Mouse (Mus musculus): ENCODE results near the gene 5730522E02Rik. TPM values are rescaled to one million over a fixed set of nuclear protein-coding genes. Genes with fewer than 3 reads are reported as not detected.

The 5730522E02Rik gene
- total RNA-seq, 2 experiments from 2014 or later: 0.72 to 1.1 TPM

DNA sequence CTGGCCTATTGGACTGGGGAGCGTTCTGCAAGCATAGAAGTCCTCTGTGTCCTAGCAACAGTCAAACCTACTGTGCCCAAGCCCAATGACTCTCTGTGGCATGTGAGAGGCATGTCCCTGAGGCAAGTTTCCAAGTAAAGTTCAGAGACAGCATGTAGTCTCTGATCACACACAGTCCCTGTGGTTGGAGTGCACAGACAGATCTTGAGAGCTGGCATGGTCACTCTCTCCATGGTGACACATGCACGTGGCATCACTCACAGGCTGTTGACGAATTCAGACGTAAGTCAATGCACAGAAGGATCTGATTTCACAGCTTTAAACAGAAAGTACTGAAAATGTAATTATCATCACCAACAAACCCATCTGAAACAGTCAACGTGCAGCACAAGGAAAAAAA lies 210.8 kb downstream of the 5730522E02Rik start:
- DNase-seq: no peak

DNA sequence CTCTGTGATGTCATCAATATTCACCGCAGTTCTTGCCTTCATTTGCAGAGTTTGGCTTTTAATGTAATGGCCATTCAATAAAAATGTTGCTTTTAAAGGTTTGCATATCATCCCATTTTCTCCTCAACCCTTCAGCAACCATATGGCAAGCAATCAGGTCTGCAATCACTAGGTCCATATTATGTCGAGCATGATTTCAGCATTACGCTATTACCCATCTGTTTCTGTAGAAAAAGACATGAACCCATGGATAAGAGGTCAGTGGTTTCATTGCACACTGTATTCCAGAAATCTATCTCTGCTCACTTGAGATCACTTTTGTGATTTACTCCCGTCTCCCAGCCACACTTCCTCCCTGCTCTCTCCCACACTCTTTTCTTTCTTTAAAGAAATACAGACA lies 213.1 kb downstream of the 5730522E02Rik start:
- DNase-seq: no peak

DNA sequence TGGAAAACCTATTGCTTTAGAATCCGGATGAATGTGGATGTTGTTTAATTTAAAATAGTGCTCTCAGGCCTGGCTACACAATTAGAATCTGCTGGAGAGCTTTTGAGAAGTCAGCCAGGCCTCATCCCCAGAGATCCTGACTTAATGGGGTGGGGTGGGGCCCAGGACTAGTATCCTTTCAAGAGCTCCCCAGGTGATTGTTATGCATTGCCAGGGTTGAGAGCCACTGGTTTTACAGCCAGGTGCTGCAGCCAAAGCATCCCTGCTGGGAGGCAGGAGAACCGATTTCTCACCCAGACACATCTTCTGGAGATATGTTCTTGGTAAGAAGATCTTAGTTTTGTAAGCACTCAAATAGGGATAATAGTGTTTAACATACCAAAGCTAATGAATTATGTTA lies 216.4 kb downstream of the 5730522E02Rik start:
- DNase-seq: no peak

DNA sequence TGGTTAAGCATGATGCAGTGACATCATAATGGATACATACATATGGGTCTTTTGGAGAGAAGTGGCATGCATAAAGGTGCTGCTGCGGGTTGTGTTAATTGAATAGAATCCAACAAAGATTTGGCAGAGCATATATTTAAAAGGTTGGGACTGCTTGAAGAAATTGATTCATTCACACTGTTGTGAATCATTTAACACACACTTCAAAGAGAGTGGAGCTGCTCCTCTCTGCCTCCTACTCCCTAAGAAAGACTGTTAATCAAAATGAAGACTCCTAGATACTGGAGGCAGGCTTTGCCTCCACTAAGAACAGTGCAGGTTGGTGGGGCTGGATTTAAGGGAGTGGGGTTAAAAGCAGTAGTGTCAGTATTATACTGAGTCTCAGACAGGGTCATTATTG lies 218.3 kb downstream of the 5730522E02Rik start:
- no peak for DNase-seq

DNA sequence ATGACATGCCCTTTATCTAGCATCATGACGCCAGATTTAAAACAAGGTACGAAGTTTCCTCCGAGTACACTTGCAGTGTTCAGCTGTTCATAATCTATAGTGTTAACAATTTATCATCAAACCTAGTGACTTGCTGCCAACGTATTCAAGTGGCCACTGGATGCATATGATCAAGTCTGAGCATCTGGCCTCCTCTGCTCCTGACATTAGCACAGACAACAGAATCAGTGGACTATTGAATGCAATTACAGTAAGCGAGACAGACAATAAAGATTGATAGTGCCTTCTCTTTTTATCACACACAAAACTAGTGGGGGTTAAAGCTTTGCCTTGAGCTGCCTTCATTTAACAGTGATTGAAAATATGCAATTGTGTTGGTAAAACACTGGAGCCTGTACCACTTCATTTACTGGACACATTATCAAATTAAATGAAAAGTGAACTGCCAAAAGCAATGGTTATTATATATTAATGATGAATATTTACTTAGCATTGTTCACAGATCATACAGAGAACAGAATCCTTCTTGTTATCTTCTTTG lies 231.8 kb downstream of the 5730522E02Rik start:
- DNase-seq: no peak

DNA sequence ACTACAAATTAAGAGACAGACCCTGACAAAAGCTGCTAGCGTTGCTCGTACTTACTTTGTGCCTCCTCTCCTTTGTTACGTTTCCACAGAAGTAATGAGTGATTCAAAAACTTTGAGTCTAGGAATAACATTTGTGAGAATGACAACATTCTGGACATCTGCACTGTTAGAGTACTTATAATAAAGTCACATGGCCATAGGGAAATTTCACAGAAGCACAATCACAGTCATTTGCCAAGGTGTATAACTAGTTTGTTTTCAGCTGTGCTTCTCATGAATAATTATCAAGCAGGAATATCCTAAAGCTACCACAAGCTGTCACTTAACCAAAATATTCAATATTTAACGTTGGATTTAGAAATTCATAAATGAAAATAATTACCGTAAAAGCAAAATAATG lies 269.1 kb downstream of the 5730522E02Rik start:
- no peak for DNase-seq

DNA sequence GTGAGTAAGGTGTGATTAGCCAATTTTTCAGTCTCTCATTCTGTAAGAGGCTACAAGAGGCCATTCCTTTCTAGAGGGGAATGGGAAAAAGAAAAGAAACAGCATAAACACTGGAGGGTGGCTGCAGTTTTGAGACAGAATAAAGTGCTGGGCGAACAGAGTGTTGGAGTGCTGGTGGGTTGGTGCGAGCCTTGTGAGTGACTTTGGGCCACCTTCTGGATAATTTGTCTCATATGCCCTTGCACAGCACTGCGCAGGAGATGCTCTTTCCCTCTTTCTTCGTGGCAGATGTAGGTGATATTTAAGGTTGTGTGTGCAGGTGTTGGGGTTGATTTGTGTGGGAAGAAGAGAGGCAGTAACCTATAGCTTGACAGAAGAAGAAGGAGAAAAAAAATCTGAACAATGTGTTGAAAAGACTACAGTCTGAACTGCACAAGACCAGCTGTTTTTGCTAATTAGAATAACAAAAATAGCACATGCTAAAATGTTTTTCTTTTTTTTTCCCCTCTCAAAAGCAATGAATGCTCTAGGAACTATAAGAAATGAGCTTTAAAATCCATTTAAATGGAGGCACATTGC lies 269.8 kb downstream of the 5730522E02Rik start:
- no peak for DNase-seq

DNA sequence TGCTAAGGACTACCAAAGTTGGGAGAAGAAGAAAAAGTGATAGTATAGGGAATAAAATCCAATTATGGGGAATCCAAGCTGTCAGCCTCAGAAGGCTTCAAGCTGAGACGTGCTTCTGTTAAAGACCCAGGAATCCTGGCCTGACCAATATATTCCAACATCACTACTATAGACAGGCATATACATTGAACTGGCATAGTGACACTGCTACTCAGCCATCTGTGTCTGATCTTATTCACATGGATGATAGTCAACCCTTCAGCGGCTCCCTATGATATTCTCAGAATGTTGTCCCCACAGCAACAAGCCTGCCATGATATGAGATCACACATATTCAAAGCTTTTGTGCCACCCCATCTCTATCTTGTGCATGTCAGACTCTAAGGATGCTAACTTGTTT lies 284.3 kb downstream of the 5730522E02Rik start:
- no peak for DNase-seq

DNA sequence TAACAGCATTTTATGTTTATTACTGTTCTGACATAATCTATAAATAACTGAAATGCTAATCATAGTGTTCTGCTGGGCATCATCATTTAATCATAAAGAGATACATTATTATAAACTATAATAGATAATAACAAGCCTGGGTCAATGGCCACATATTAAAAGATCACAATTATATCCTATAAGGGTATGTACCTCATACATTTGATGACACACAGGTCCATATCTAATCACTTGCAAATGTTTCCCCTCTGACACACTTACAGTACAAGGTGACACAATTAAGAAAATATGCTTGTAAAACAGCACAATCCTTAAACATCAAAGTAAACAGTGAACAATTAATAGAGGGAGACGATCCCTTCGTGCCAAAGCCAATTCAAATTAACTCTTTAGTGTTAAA lies 308.2 kb downstream of the 5730522E02Rik start:
- DNase-seq: no peak

DNA sequence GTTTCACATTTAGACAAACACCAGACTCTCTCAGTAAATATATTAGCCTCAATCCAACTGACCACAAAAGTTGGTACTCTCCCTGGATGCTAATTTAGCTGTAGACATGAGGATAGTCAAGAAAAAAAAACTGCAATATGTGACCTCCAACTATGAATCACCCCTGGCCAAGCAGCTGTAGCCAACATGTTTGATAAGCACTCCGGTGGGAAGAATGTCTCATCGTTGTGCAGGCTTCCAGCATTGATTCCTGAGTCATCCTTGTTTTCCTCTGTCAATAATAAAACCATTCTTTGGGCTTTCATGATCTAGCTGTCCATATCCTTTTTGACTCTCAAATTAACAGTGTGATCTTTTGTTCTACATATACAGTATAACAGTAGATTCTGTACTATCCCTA lies 308.9 kb downstream of the 5730522E02Rik start:
- no peak for DNase-seq

DNA sequence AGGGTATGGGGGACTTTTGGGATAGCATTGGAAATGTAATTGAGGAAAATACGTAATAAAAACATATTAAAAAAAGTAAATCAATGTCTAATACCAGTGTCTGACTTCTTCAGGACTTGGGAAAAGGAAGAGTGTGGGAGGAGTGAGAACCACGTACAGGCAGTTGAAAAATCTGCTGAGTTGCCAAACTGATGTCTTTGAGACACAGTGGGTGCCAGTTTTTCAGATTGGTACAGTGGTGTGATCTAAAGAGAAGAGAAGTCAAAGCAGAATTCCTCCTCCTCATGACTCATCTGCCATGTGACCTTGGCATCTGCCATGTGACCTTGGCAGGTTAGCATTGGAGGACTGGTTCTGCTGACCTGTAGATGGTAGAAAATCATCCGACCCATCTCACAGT lies 316.7 kb downstream of the 5730522E02Rik start:
- no peak for DNase-seq

DNA sequence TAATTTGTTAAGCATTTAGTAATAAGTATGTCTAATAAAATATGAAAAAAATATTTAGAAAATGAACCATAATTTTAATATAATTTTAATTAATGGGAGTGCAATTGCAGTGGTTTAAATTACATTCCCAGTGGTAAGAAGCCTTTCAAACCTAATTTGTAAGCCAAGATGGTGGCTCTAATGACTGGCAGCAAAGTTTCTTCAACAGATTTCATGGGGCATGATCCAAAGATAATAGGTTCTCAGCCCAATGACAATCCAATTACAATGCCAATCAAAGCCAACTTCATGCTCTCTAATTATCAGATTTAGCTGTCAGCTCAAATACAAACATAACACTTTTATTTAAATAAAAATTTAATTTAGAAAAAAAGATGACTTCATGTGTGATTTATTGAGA lies 337.6 kb downstream of the 5730522E02Rik start:
- no peak for DNase-seq

DNA sequence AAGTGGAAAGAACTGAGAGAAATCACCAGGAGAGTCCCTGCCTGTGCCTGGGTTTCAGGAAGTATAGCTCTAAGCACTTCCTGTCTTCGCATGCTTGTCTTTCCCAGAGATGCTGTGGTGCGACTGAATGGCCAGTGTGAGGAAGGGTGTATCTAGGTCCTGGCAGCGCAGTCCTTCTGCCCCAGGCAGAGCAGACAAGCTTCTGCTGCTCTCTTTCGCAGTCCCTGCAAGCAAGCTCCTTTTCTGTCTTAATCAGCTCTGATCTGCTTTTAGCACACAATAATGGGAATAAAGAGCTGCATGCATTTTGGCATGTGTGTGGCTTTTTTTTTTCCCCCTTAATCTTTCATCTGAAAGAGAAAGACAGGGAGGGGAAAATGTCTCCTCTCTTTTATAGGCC lies 338.2 kb downstream of the 5730522E02Rik start:
- DNase-seq: no peak

DNA sequence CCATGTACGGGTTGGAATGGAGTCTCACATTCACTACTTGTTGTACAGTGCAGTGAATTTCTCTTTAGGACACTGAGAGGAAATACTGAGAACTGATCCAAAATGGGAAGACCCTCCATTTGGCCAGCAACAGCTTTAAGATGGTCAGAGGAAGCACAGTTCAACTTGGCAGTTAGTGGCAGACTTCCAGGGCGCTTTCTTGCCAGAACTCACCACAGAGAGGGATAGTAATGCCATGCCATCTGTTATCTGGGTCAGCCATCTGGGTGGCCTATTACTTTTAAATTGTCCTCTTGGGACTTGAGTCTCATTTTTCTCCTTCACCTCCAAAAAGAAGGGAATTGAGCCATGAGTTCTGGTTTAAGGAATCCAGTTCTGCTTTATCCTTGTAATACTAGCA lies 344.3 kb downstream of the 5730522E02Rik start:
- peak; percentile 4 for DNase-seq

DNA sequence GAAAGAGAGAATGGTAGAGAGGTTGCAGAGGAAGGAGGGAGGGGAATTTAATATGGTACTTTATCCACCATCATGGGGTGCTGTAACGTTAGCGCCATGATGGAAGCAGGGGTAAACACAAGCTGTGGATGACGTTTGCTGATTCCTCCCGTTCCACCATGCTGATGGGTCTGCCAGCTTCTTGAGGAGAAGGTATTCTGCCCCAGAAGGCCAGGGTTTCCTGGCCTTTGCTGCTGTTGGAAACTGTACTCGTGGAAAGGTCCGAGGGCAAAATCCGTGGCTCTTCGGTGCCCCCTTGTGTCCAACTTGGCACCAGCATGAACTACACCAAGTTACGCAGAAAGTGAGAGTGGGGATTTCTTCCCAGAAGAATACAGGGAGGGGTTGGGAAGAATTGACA lies 347.9 kb downstream of the 5730522E02Rik start:
- peak; percentile 85 for DNase-seq

DNA sequence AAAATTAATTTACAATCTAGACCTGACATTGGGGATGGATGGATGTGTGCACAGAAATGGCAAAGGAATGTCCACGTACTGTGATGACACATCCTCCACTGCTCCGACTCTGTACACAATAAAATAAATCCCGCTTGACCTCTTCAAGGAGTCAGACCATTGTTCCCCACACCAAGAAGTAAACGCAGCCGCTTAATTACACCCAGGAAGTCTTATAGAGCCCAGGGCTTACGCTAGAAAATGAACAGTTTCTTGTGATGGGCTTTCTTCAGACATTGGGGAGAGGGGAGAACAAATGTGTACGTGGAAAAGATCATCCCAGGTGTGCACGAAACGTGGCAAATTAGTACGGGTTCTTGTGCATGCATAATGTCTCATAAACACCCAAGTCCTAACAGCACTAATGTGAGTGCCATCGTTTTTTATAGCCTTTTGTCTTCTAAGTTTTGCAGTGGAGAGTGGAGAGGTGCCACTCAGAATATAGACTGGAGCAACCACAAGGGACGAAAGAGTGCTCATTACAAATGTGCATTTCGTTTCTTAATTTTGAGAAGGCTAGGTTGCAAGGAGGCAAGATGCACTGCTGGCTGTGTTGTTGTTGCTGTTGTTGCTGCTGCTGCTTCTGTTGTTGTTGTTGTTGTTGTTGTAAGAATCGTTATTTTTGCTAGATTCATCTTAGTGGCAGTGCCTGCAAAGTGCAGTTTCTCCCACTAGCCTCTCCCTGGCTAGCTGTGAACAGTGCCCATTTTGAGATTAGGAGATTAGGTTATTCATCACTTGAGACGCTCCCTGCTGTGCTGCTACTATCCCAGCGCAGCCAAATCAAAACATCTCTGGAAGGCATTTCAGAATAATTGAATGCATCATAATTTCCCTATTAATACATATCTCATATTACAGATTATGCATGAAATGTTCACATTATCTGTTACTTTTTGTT lies 353.7 kb downstream of the 5730522E02Rik start:
- DNase-seq: no peak

DNA sequence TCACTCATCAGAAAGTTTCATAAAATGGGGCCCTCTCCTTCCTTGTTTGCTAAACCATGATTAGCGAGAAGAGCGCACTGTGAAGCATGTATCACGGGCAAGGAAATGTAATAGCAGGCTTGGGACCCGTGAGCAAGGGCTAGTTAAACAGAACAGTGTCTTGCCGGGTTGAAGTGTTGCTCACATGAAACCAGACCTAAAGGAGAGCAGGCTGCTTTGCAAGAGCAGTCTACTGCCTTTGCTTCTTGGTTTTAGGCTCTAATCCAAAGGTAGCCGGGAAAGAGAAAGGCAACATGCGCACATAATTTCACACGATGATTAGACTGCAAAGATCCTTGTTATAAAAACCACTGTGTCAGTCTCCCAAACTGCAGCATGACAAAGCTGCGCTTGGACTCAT lies 354.8 kb downstream of the 5730522E02Rik start:
- DNase-seq: no peak

DNA sequence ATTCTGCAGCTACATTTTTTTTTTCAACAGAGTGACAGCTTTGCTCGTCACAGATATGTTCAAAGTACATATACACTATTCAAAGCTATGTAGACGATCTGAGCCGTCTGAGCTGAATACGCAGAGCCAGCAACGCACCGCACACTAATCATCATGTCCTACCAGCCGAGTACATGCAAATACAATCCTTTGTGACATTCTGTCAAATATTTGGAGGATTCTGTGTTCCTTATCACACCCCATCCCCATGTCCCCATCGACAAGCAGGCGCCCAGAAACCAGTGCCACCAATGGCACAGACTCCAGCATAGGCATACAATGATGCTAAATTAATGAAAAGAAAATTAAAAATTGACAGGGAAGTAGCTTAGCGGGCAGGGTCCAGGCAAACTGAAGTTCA lies 356.3 kb downstream of the 5730522E02Rik start:
- no peak for DNase-seq

DNA sequence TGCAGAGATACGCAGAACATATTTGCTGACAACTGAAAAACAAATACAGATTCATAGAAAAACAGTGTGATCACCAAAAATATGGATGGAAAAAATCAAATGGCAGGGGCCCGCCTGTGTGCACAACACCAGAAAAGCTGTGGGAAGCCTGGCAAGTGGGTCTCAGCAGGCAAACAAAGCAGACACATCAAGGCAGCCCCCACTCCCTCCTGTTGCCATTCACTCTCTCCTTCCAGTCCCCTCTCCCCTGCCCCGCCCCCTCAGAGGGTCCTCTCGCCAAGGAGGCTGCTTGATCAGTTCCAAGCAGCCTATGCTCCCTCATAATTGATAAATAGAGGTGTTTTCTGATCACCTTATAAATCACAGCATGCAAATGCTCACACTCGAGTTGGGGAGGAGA lies 357.5 kb downstream of the 5730522E02Rik start:
- DNase-seq: no peak

DNA sequence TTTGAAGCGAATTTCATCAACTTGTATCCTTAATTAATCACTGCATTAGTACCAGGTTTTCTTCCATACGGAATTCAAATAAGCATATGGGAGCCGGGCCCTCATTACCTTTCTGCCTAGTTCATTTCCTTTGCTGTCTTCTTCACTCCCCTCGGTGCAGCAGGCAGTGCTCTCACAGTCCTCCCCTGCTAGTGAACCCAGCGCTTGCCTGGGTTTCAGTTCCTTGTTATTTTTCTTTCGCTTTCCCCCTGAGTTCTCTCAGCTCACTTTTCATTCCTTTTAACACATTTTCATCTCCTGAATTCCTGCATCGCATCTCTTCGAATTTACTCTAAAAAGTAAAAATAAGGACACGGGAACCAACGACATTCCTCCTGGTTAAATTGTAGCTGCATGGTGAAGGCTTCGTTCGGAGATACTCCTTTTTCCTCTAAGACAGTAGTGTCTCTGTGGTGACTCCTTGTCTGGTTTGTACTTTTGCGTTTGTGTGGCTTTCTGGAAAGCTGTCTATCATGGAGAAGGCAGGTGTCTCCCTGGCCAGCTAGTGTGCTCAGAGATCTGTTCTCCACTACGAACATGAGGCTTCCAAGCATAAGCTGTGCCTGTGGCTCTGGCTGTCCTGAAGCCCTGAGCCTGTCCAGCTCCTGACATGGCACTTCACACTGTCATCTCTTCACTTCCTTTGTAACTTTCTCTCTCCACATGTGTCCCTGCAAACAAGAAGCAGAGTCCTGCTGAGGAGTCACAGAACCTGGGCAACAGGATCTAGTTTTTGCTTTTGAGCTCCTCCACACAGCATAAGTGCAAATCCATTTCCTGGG lies 361.5 kb downstream of the 5730522E02Rik start:
- no peak for DNase-seq

DNA sequence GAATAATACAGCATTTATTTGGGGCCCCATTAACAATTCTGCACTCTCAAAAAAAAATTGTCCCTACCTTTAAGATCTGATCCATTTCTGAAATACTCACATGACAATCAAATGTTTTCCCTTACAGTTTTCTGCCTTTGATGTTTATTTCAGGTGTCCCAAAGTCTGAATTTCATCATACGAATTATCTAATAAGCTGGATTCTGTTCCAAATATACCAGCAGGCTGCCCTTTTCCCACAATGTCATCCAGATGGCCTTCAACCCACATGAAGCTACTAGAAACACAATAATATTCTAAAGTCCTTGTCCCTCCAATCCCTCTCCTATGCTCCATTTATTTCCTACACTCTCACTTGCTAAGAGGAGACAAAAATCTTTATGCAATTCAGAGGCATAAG lies 372.1 kb downstream of the 5730522E02Rik start:
- DNase-seq: no peak

DNA sequence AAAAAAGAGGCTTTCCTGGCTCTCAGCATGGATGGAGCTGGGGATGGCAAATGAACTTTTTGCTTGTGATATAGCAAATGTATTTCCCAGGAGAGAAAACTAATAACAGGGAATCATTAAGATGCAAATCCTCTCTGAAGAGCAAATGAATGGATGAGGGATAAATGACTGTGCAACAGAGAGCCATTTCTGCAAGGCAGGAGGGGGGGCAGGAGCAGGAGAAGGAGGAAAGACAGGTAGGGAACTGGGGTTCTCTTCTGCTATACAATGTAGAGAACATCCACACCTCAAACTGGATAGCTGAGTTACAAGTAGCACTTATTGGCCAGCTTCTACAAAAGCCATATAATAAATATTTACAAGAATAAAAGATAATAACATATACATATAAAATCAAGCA lies 390.8 kb downstream of the 5730522E02Rik start:
- DNase-seq: no peak

DNA sequence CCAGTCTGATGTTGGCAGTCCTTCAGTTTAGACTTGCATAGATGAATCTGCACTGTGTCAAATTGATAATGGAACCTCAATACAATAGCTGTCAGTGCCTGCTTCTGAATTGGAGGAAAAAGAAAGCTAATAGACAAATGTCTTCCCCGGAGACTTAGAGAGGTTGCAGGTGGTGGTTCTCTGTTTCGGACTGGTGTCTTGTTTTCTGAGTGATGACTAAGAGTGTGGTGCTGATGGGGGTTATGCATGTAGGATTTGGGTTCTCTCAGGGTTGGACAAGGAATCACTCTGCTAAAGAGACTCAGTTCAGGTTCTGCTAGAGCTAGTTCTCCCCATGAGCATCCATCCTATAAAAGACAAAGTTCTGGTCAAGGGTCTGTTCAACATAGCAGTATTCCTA lies 397.1 kb downstream of the 5730522E02Rik start:
- no peak for DNase-seq

All from adrenal gland, postnatal 10 days (tissue).